Mouse (Mus musculus): ENCODE data around the gene Gm3233. TPM values are rescaled to one million over a fixed set of nuclear protein-coding genes. Genes with fewer than 3 reads are reported as not detected.
"Not testable (repeated sequence)": the region's sequence is repeated elsewhere in the genome, so short reads cannot be mapped to it uniquely, and the experiment has no call there.

Gm3233 gene
- polyA plus RNA-seq, 1 experiment from 2014 or later, result not detected

- 79% methylated on average over 1 of the region's 1 CpGs for WGBS
- not testable (repeated sequence) for H3K27ac ChIP-seq (ENCODE audit: low read length); H3K4me3 ChIP-seq (ENCODE audit: low read depth, low read length); H3K27me3 ChIP-seq (ENCODE audit: control insufficient read depth, insufficient read depth, low read length); ATAC-seq (ENCODE audit: insufficient number of reproducible peaks, insufficient read depth, low FRiP score, low read depth); H3K36me3 ChIP-seq (ENCODE audit: control insufficient read depth, insufficient read depth, low read length); H3K4me1 ChIP-seq (ENCODE audit: control insufficient read depth, insufficient read depth, low read length); H3K9me3 ChIP-seq (ENCODE audit: control insufficient read depth, low read depth, low read length); H3K9ac ChIP-seq (replicated peaks; ENCODE audit: low read depth, low read length); H3K4me2 ChIP-seq (replicated peaks; ENCODE audit: low read depth, low read length)
Observed at GRCm38 (mm10) chr10:77750686-77751085, 8.8 kb downstream of the Gm3233 start.

- WGBS, result 55% methylated on average over 4 of the region's 5 CpGs
- H3K36me3 ChIP-seq (ENCODE audit: control insufficient read depth, insufficient read depth, low read length); H3K4me2 ChIP-seq (replicated peaks; ENCODE audit: low read depth, low read length); ATAC-seq (ENCODE audit: insufficient number of reproducible peaks, insufficient read depth, low FRiP score, low read depth); H3K4me3 ChIP-seq (ENCODE audit: low read depth, low read length); H3K27ac ChIP-seq (ENCODE audit: low read length); H3K9ac ChIP-seq (replicated peaks; ENCODE audit: low read depth, low read length); H3K4me1 ChIP-seq (ENCODE audit: control insufficient read depth, insufficient read depth, low read length); H3K9me3 ChIP-seq (ENCODE audit: control insufficient read depth, low read depth, low read length); H3K27me3 ChIP-seq (ENCODE audit: control insufficient read depth, insufficient read depth, low read length): not testable (repeated sequence)
Observed at GRCm38 (mm10) chr10:77741924-77742688, 17.4 kb downstream of the Gm3233 start, which contains the start of gene Gm18596. TSS of gene Gm18596 (minus strand) at chr10:77742638.

- Histone ChIP-seq H3K27me3 (ENCODE audit: control insufficient read depth, insufficient read depth, low read length) (no peaks in the 10 kb centered on the region), H3K27ac (ENCODE audit: low read length) (no peak overlapping the region), H3K9ac (replicated peaks; ENCODE audit: low read depth, low read length) (no peak overlapping the region), H3K9me3 (ENCODE audit: control insufficient read depth, low read depth, low read length) (peaks cover 7% of the 10 kb centered on the region; the same call in 1 of the 2 replicates), H3K4me2 (replicated peaks; ENCODE audit: low read depth, low read length) (no peak overlapping the region), H3K36me3 (ENCODE audit: control insufficient read depth, insufficient read depth, low read length) (no peaks in the 10 kb centered on the region), H3K4me3 (ENCODE audit: low read depth, low read length) (no peak overlapping the region), H3K4me1 (ENCODE audit: control insufficient read depth, insufficient read depth, low read length) (no peaks in the 10 kb centered on the region)
- ATAC-seq (ENCODE audit: insufficient number of reproducible peaks, insufficient read depth, low FRiP score, low read depth), result no peak
- WGBS, result 90% methylated on average over 4 of the region's 4 CpGs
Observed at GRCm38 (mm10) chr10:77738929-77739328, 20.6 kb downstream of the Gm3233 start.

- H3K36me3 ChIP-seq (ENCODE audit: control insufficient read depth, insufficient read depth, low read length), result no peaks in the 10 kb centered on the region
- H3K27ac ChIP-seq (ENCODE audit: low read length), result no peak overlapping the region
- H3K27me3 ChIP-seq (ENCODE audit: control insufficient read depth, insufficient read depth, low read length), result no peaks in the 10 kb centered on the region
- H3K4me1 ChIP-seq (ENCODE audit: control insufficient read depth, insufficient read depth, low read length), result no peaks in the 10 kb centered on the region
- peaks cover 7% of the 10 kb centered on the region; the same call in 1 of the 2 replicates for H3K9me3 ChIP-seq (ENCODE audit: control insufficient read depth, low read depth, low read length)
- 92% methylated on average over 1 of the region's 1 CpGs for WGBS
- H3K4me3 ChIP-seq (ENCODE audit: low read depth, low read length), result no peak overlapping the region
- no peak for ATAC-seq (ENCODE audit: insufficient number of reproducible peaks, insufficient read depth, low FRiP score, low read depth)
- no peak overlapping the region for H3K4me2 ChIP-seq (replicated peaks; ENCODE audit: low read depth, low read length)
- H3K9ac ChIP-seq (replicated peaks; ENCODE audit: low read depth, low read length), result no peak overlapping the region
Observed at GRCm38 (mm10) chr10:77735928-77736327, 23.6 kb downstream of the Gm3233 start.

GRCm38 (mm10) chr10:77729241-77729640, 30.2 kb downstream of the Gm3233 start:
- H3K4me2 ChIP-seq (replicated peaks; ENCODE audit: low read depth, low read length), result no peak overlapping the region
- H3K9ac ChIP-seq (replicated peaks; ENCODE audit: low read depth, low read length), result no peak overlapping the region
- H3K9me3 ChIP-seq (ENCODE audit: control insufficient read depth, low read depth, low read length), result no peaks in the 10 kb centered on the region
- no peak overlapping the region for H3K27ac ChIP-seq (ENCODE audit: low read length)
- H3K4me3 ChIP-seq (ENCODE audit: low read depth, low read length), result no peak overlapping the region
- no peaks in the 10 kb centered on the region for H3K4me1 ChIP-seq (ENCODE audit: control insufficient read depth, insufficient read depth, low read length)
- WGBS, result 43% methylated on average over 4 of the region's 4 CpGs
- ATAC-seq (ENCODE audit: insufficient number of reproducible peaks, insufficient read depth, low FRiP score, low read depth), result no peak
- H3K36me3 ChIP-seq (ENCODE audit: control insufficient read depth, insufficient read depth, low read length), result no peaks in the 10 kb centered on the region
- H3K27me3 ChIP-seq (ENCODE audit: control insufficient read depth, insufficient read depth, low read length), result no peaks in the 10 kb centered on the region

- Histone ChIP-seq H3K4me2 (replicated peaks; ENCODE audit: low read depth, low read length) (no peak overlapping the region), H3K36me3 (ENCODE audit: control insufficient read depth, insufficient read depth, low read length) (no peaks in the 10 kb centered on the region), H3K4me1 (ENCODE audit: control insufficient read depth, insufficient read depth, low read length) (no peaks in the 10 kb centered on the region), H3K4me3 (ENCODE audit: low read depth, low read length) (no peak overlapping the region), H3K27me3 (ENCODE audit: control insufficient read depth, insufficient read depth, low read length) (no peaks in the 10 kb centered on the region), H3K27ac (ENCODE audit: low read length) (no peak overlapping the region), H3K9ac (replicated peaks; ENCODE audit: low read depth, low read length) (no peak overlapping the region), H3K9me3 (ENCODE audit: control insufficient read depth, low read depth, low read length) (no peaks in the 10 kb centered on the region)
- 58% methylated on average over 4 of the region's 4 CpGs for WGBS
- ATAC-seq (ENCODE audit: insufficient number of reproducible peaks, insufficient read depth, low FRiP score, low read depth), result no peak
Observed at GRCm38 (mm10) chr10:77728280-77728679, 31.2 kb downstream of the Gm3233 start.

- Histone ChIP-seq H3K9ac (replicated peaks; ENCODE audit: low read depth, low read length) (no peak within 1 kb of the TSS), H3K4me1 (ENCODE audit: control insufficient read depth, insufficient read depth, low read length) (no peaks in the 10 kb centered on the region), H3K27me3 (ENCODE audit: control insufficient read depth, insufficient read depth, low read length) (no peaks in the 10 kb centered on the region), H3K36me3 (ENCODE audit: control insufficient read depth, insufficient read depth, low read length) (no peaks in the 10 kb centered on the region), H3K4me3 (ENCODE audit: low read depth, low read length) (no peak within 1 kb of the TSS), H3K4me2 (replicated peaks; ENCODE audit: low read depth, low read length) (no peak within 1 kb of the TSS), H3K27ac (ENCODE audit: low read length) (no peak within 1 kb of the TSS), H3K9me3 (ENCODE audit: control insufficient read depth, low read depth, low read length) (no peaks in the 10 kb centered on the region)
- 34% methylated on average over 3 of the region's 3 CpGs for WGBS
- ATAC-seq (ENCODE audit: insufficient number of reproducible peaks, insufficient read depth, low FRiP score, low read depth), result no peak
Observed at GRCm38 (mm10) chr10:77726186-77726585, 33.3 kb downstream of the Gm3233 start, which contains the start of gene Gm10100. TSS of gene Gm10100 (plus strand) at chr10:77726486.

GRCm38 (mm10) chr10:77724855-77725254, 34.6 kb downstream of the Gm3233 start:
- Histone ChIP-seq H3K36me3 (ENCODE audit: control insufficient read depth, insufficient read depth, low read length) (no peaks in the 10 kb centered on the region), H3K4me1 (ENCODE audit: control insufficient read depth, insufficient read depth, low read length) (no peaks in the 10 kb centered on the region)

GRCm38 (mm10) chr10:77720299-77720698, 39.2 kb downstream of the Gm3233 start, which contains the start of gene Krtap12-1:
TSS of gene Krtap12-1 (plus strand) at chr10:77720599.
- not testable (repeated sequence) for H3K4me2 ChIP-seq (replicated peaks; ENCODE audit: low read depth, low read length); H3K9me3 ChIP-seq (ENCODE audit: control insufficient read depth, low read depth, low read length); ATAC-seq (ENCODE audit: insufficient number of reproducible peaks, insufficient read depth, low FRiP score, low read depth); H3K36me3 ChIP-seq (ENCODE audit: control insufficient read depth, insufficient read depth, low read length); H3K9ac ChIP-seq (replicated peaks; ENCODE audit: low read depth, low read length); H3K27me3 ChIP-seq (ENCODE audit: control insufficient read depth, insufficient read depth, low read length); H3K4me1 ChIP-seq (ENCODE audit: control insufficient read depth, insufficient read depth, low read length); H3K27ac ChIP-seq (ENCODE audit: low read length); H3K4me3 ChIP-seq (ENCODE audit: low read depth, low read length)
- 82% methylated on average over 1 of the region's 1 CpGs for WGBS

More at GRCm38 (mm10) chr10:77724855-77725254, 34.6 kb downstream of the Gm3233 start:
- H3K27me3 ChIP-seq (ENCODE audit: control insufficient read depth, insufficient read depth, low read length), result no peaks in the 10 kb centered on the region
- no peak overlapping the region for H3K27ac ChIP-seq (ENCODE audit: low read length)
- ATAC-seq (ENCODE audit: insufficient number of reproducible peaks, insufficient read depth, low FRiP score, low read depth), result no peak
- no peak overlapping the region for H3K9ac ChIP-seq (replicated peaks; ENCODE audit: low read depth, low read length)
- no peak overlapping the region for H3K4me2 ChIP-seq (replicated peaks; ENCODE audit: low read depth, low read length)
- no peaks in the 10 kb centered on the region for H3K9me3 ChIP-seq (ENCODE audit: control insufficient read depth, low read depth, low read length)
- 76% methylated on average over 8 of the region's 8 CpGs for WGBS
- no peak overlapping the region for H3K4me3 ChIP-seq (ENCODE audit: low read depth, low read length)

Measured in stomach, embryonic 14.5 days (tissue).